Mouse (Mus musculus) lung, adult 2 months (tissue): ENCODE data around the gene Ssh2.

Experiments used
- CTCF ChIP-seq: fragments of 200-500 bp; IDR thresholded peaks from 2 replicates; pipeline ENCODE4 v1.5.1; 2011; ENCODE audit warnings: mild to moderate bottlenecking, low read length, control low read depth; ENCODE audit not compliant: insufficient read depth
- POLR2A ChIP-seq: fragments of 200-500 bp; IDR thresholded peaks from 2 replicates; pipeline ENCODE4 v1.6.1; 2011; ENCODE audit warnings: low read depth, mild to moderate bottlenecking, control low read depth, low read length, borderline replicate concordance; ENCODE audit errors: extremely low read depth

DNA sequence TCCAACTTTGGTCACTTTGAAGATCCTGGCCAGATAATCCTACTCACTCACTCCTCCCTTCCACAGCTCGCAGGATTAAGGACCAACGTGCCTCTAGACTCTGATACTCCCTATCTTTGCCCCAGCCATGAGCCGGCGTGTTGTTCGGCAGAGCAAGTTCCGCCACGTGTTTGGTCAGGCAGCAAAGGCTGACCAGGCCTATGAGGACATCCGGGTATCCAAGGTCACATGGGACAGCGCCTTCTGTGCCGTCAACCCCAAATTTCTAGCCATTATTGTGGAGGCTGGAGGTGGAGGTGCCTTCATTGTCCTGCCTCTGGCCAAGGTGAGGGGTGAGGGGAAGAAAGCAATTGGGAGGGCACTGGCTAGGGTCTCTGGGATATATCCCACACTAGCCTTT lies 247.7 kb downstream of the Ssh2 start:
- TF ChIP-seq POLR2A, result no peak
- no peak for TF ChIP-seq CTCF
